Mouse (Mus musculus): Measurements from ENCODE around the gene Dhx15. TPM values are rescaled to one million over a fixed set of nuclear protein-coding genes. Genes with fewer than 3 reads are reported as not detected.

Gene Dhx15
- total RNA-seq, 2 experiments from 2014 or later, result 46.2 to 59.4 TPM

- DNase-seq, result no peak
Measured at GRCm38 (mm10) chr5:52145684-52146083, 44.6 kb downstream of the Dhx15 start.

GRCm38 (mm10) chr5:52141936-52142335, 48.4 kb downstream of the Dhx15 start:
- DNase-seq, result no peak

- no peak for DNase-seq
Measured at GRCm38 (mm10) chr5:52138819-52139218, 51.5 kb downstream of the Dhx15 start.

GRCm38 (mm10) chr5:52138134-52138533, 52.2 kb downstream of the Dhx15 start:
- DNase-seq, result no peak

GRCm38 (mm10) chr5:52135460-52136141, 54.7 kb downstream of the Dhx15 start:
- DNase-seq, result no peak

- no peak for DNase-seq
Measured at GRCm38 (mm10) chr5:52132840-52133239, 57.5 kb downstream of the Dhx15 start.

- DNase-seq, result peak; percentile 48
Measured at GRCm38 (mm10) chr5:52132092-52132491, 58.2 kb downstream of the Dhx15 start.

- DNase-seq, result no peak
Measured at GRCm38 (mm10) chr5:52131389-52131788, 58.9 kb downstream of the Dhx15 start.

- DNase-seq, result no peak
Measured at GRCm38 (mm10) chr5:52130496-52130895, 59.8 kb downstream of the Dhx15 start.

GRCm38 (mm10) chr5:52126263-52126662, 64.1 kb downstream of the Dhx15 start:
- DNase-seq, result no peak

GRCm38 (mm10) chr5:52125854-52126253, 64.5 kb downstream of the Dhx15 start:
- DNase-seq, result no peak

GRCm38 (mm10) chr5:52122146-52122545, 68.2 kb downstream of the Dhx15 start:
- DNase-seq, result no peak

GRCm38 (mm10) chr5:52119822-52120221, 70.5 kb downstream of the Dhx15 start:
- DNase-seq, result no peak

GRCm38 (mm10) chr5:52119192-52119591, 71.1 kb downstream of the Dhx15 start:
- no peak for DNase-seq

- no peak for DNase-seq
Measured at GRCm38 (mm10) chr5:52117829-52118228, 72.5 kb downstream of the Dhx15 start.

- no peak for DNase-seq
Measured at GRCm38 (mm10) chr5:52116404-52116803, 73.9 kb downstream of the Dhx15 start.

GRCm38 (mm10) chr5:52115821-52116317, 74.4 kb downstream of the Dhx15 start:
- peak; percentile 65 for DNase-seq

- DNase-seq, result peak; percentile 16
Measured at GRCm38 (mm10) chr5:52114751-52115451, 75.4 kb downstream of the Dhx15 start.

- peak; percentile 29 for DNase-seq
Measured at GRCm38 (mm10) chr5:52113851-52114731, 76.2 kb downstream of the Dhx15 start.

GRCm38 (mm10) chr5:52112953-52113841, 77.1 kb downstream of the Dhx15 start:
- DNase-seq, result peak; percentile 28

- DNase-seq, result no peak
Measured at GRCm38 (mm10) chr5:52112191-52112760, 78.0 kb downstream of the Dhx15 start.

Data from gastrocnemius, postnatal 10 days (tissue).